Mouse (Mus musculus) liver, embryonic 16.5 days (tissue): ENCODE measurements around the gene Dck. TPM values are rescaled to one million over a fixed set of nuclear protein-coding genes. Genes with fewer than 3 reads are reported as not detected.

ENCODE experiments used
- ATAC-seq: fragments of 200-750 bp; cut with Nextera tagmentation; 2 replicates; pipeline ENCODE4 v1.8.0; 2017; ENCODE audit warnings: low read depth, mild to moderate bottlenecking, moderate number of reproducible peaks, moderate library complexity
- H3K27ac ChIP-seq: fragments of 300-500 bp; sonication (generic); 2 replicates; pipeline ENCODE4 v1.5.1; 2014; ENCODE audit warnings: mild to moderate bottlenecking, low read length
- H3K27me3 ChIP-seq: fragments of 300-500 bp; sonication (generic); 2 replicates; pipeline ENCODE4 v1.6.1; 2014; ENCODE audit warnings: low read depth, low read length, mixed read lengths; ENCODE audit not compliant: control insufficient read depth, insufficient read depth
- H3K36me3 ChIP-seq: fragments of 300-500 bp; sonication (generic); 2 replicates; pipeline ENCODE4 v1.6.1; 2014; ENCODE audit warnings: mild to moderate bottlenecking; ENCODE audit not compliant: control insufficient read depth, insufficient read depth
- H3K4me1 ChIP-seq: fragments of 300-500 bp; sonication (generic); 2 replicates; pipeline ENCODE4 v1.6.1; 2014; ENCODE audit warnings: low read depth, low read length, mixed read lengths; ENCODE audit not compliant: control insufficient read depth
- H3K4me2 ChIP-seq: fragments of 300-500 bp; sonication (generic); 2 replicates; pipeline ENCODE4 v1.6.1; 2014; ENCODE audit warnings: low read depth, low read length, mixed read lengths
- H3K4me3 ChIP-seq: fragments of 300-500 bp; sonication (generic); 2 replicates; pipeline ENCODE4 v1.5.1; 2014; ENCODE audit warnings: low read depth, mild to moderate bottlenecking, low read length
- H3K9ac ChIP-seq: fragments of 300-500 bp; sonication (generic); 2 replicates; pipeline ENCODE4 v1.6.1; 2014; ENCODE audit warnings: low read depth, low read length
- H3K9me3 ChIP-seq: fragments of 300-500 bp; sonication (generic); replicated peaks from 2 replicates; pipeline ENCODE4 v1.6.1; 2016; ENCODE audit warnings: low read length; ENCODE audit not compliant: control insufficient read depth
- WGBS: fragments of 180-500 bp; shearing (Covaris S2); extraction: QIAGEN DNeasy Blood & Tissue Kit; methylation state at CpG from one replicate; pipeline ENCODE4 v1.1.7; 2014; ENCODE audit not compliant: insufficient replicate concordance; 5-methylcytosine and 5-hydroxymethylcytosine counted together
- polyA plus RNA-seq: library from polyadenylated mRNA; unstranded; fragments of >200 nt; fragmentation: Nextera tagmentation; extraction: Ambion mirVana; gene quantifications from 2 replicates; pipeline ENCODE4 v1.2.1, GENCODE M21; 2015

Gene Dck
- 81.6 and 96.4 TPM in 2 replicates for polyA plus RNA-seq

DNA sequence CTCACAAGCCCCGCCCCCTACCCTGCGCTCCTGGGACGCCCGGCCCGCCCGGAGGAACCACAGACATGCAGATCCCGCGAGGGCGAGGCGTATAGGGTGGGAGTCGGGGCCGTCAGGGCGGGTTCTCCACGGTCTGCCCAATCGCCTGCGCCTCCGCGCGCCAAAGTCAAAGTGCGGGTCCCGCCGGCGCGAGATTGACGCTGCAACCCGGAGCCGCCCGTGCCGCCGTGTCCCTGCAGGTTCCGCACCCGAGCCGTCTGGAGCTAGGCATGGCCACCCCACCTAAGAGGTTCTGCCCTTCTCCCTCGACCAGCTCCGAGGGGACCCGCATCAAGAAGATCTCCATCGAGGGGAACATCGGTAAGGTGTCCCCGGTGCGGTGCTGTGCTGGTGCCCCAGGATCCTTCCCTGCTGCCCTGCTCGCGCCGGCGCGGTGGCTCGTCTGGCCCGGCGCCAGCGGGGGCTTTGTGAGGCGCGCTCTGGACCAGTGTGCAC lies at the start of gene Dck:
Dck (plus strand) TSS at position 10 of the 495 bp plus-strand sequence.
- Histone ChIP-seq H3K36me3 (peaks cover 9% of the 10 kb centered on the region), H3K9me3 (no peaks in the 10 kb centered on the region), H3K4me3 (peak within 1 kb of the TSS; percentile 99), H3K4me1 (peaks cover 34% of the 10 kb centered on the region), H3K27me3 (no peaks in the 10 kb centered on the region), H3K27ac (peak within 1 kb of the TSS; percentile 91), H3K9ac (peak within 1 kb of the TSS; percentile 93), H3K4me2 (peak within 1 kb of the TSS; percentile 78)
- ATAC-seq: peak; percentile 98
- under 1% methylated on average over 50 of the region's 51 CpGs for whole genome bisulfite sequencing

DNA sequence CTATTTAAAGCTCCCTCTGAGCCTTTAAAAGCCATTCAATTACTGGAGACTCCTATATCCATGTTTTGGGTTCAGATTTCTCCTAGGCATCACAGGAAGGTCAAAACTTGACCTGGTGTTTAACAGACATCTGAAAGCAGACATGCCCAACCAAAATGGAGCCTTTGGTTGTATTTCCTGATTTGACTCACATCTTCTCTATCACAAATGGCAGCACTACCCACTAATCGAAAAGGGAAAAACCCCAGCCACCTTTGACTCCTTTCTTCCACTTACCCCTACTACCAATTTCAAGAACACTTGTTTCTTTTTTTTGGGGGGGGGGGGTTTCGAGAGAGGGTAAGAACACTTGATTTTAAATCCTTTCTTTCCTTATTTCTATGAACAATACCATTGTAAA lies 47.8 kb upstream of the Dck start:
- 56% methylated on average over 2 of the region's 2 CpGs for WGBS
- peaks cover 9% of the 10 kb centered on the region for H3K4me1 ChIP-seq

GRCm38 (mm10) chr5:88720116-88721002 lies 44.4 kb upstream of the Dck start, which contains the start of gene Mob1b:
TSS of gene Mob1b (plus strand) at chr5:88720855.
- Histone ChIP-seq H3K4me3 (peak within 1 kb of the TSS; percentile 99), H3K27me3 (no peaks in the 10 kb centered on the region), H3K4me2 (peak within 1 kb of the TSS; percentile 89), H3K9me3 (no peaks in the 10 kb centered on the region), H3K9ac (peak within 1 kb of the TSS; percentile 98), H3K4me1 (peaks cover 37% of the 10 kb centered on the region), H3K27ac (peak within 1 kb of the TSS; percentile 97), H3K36me3 (no peaks in the 10 kb centered on the region)
- peak; percentile 87 for ATAC-seq
- WGBS: under 1% methylated on average over 43 of the region's 54 CpGs

More for the DNA sequence above, 47.8 kb upstream of the Dck start:
- no peak overlapping the region for H3K9ac ChIP-seq
- no peak overlapping the region for H3K4me3 ChIP-seq
- ATAC-seq: no peak
- no peaks in the 10 kb centered on the region for H3K36me3 ChIP-seq
- no peaks in the 10 kb centered on the region for H3K27me3 ChIP-seq
- no peaks in the 10 kb centered on the region for H3K9me3 ChIP-seq
- H3K27ac ChIP-seq: no peak overlapping the region
- H3K4me2 ChIP-seq: no peak overlapping the region

DNA sequence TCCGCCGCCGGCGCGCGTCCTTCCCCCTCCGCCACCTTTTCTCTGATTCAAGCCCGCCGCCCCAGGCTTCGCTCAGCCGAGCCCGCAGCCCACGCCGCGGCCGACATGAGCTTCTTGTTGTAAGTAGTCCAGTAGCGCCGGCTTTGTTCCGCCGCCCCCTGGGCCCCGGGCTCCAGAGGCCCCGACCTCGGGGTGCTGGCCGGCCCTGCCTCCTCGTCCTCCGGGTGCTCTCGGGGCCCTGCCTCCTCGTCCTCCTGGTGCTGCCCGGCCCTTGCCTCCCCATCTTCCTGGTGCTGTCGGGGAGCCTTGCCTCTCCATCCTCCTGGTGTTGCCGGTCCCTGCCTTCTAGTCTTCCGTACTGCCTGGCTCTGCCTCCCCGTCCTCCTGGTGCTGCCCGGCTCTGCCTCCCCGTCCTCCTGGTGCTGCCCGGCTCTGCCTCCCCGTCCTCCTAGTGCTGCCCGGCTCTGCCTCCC lies 43.8 kb upstream of the Dck start:
- Histone ChIP-seq H3K36me3 (peaks cover 3% of the 10 kb centered on the region; the same call in 1 of the 2 replicates), H3K27ac (peak overlapping the region; percentile 97), H3K27me3 (no peaks in the 10 kb centered on the region), H3K9me3 (no peaks in the 10 kb centered on the region), H3K4me2 (peak overlapping the region; percentile 82), H3K4me1 (peaks cover 42% of the 10 kb centered on the region), H3K9ac (peak overlapping the region; percentile 98), H3K4me3 (peak overlapping the region; percentile 99)
- ATAC-seq: peak; percentile 9
- WGBS: under 1% methylated on average over 36 of the region's 38 CpGs

DNA sequence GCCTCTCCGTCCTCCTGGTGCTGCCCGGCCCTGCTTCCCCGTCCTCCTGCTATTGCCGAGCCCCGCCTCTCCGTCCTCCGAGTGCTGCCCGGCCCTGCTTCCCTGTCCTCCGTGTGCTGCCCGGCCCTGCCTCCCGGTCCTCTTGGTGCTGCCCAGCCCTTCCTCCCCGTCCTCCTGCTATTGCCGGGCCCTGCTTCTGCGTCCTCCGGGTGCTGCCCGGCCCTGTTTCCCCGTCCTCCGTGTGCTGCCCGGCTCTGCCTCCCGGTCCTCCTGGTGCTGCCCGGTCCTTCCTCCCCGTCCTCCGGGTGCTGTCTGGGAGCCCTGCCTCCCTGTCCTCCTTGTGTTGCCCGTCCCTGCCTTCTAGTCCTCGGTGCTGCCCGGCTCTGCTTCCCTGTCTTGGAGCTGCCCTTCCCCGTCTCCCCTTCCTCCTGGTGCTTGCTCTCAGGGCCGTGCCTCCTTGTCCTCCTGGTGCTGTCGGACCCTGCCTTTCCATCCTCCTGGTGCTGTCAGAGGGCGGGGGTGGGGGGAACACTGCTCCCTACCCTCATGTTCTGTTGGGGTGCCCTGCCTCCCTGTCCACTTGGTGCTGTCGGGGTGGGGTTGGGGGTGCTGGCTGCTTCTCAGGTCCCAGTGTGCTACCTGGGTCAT lies 43.1 kb upstream of the Dck start:
- peak overlapping the region; percentile 97 for H3K27ac ChIP-seq
- no peaks in the 10 kb centered on the region for H3K27me3 ChIP-seq
- H3K4me2 ChIP-seq: peak overlapping the region; percentile 82
- no peaks in the 10 kb centered on the region for H3K9me3 ChIP-seq
- WGBS: under 1% methylated on average over 31 of the region's 31 CpGs
- peaks cover 43% of the 10 kb centered on the region for H3K4me1 ChIP-seq
- H3K4me3 ChIP-seq: peak overlapping the region; percentile 99
- ATAC-seq: peak; percentile 58
- peaks cover 3% of the 10 kb centered on the region; the same call in 1 of the 2 replicates for H3K36me3 ChIP-seq
- H3K9ac ChIP-seq: peak overlapping the region; percentile 98

- Histone ChIP-seq H3K4me3 (peak overlapping the region; percentile 99), H3K27me3 (no peaks in the 10 kb centered on the region), H3K4me1 (peaks cover 46% of the 10 kb centered on the region), H3K4me2 (peak overlapping the region; percentile 82), H3K27ac (peak overlapping the region; percentile 97), H3K36me3 (peaks cover 3% of the 10 kb centered on the region; the same call in 1 of the 2 replicates), H3K9ac (peak overlapping the region; percentile 98), H3K9me3 (no peaks in the 10 kb centered on the region)
- ATAC-seq: no peak
- 13% methylated on average over 4 of the region's 4 CpGs for whole genome bisulfite sequencing
These were observed 42.6 kb upstream of the Dck start for GRCm38 (mm10) chr5:88722213-88722600.

- Histone ChIP-seq H3K4me3 (peak overlapping the region; percentile 42), H3K27me3 (no peaks in the 10 kb centered on the region), H3K9ac (peak overlapping the region; percentile 98), H3K4me1 (peaks cover 52% of the 10 kb centered on the region), H3K36me3 (peaks cover 3% of the 10 kb centered on the region; the same call in 1 of the 2 replicates), H3K27ac (peak overlapping the region; percentile 97), H3K4me2 (peak overlapping the region; percentile 82), H3K9me3 (no peaks in the 10 kb centered on the region)
- peak; percentile 76 for ATAC-seq
- 16% methylated on average over 3 of the region's 3 CpGs for WGBS
These were observed 40.8 kb upstream of the Dck start for GRCm38 (mm10) chr5:88724030-88724429.

- 54% methylated on average over 3 of the region's 3 CpGs for WGBS
- H3K4me3 ChIP-seq: no peak overlapping the region
- H3K27ac ChIP-seq: no peak overlapping the region
- no peaks in the 10 kb centered on the region for H3K9me3 ChIP-seq
- no peaks in the 10 kb centered on the region for H3K27me3 ChIP-seq
- H3K4me2 ChIP-seq: 0 out of 2 replicates have a peak overlapping the region, but pooled peaks have one; percentile 6
- peaks cover 3% of the 10 kb centered on the region; the same call in 1 of the 2 replicates for H3K36me3 ChIP-seq
- H3K9ac ChIP-seq: no peak overlapping the region
- peaks cover 36% of the 10 kb centered on the region for H3K4me1 ChIP-seq
- no peak for ATAC-seq
These were observed 37.1 kb upstream of the Dck start for GRCm38 (mm10) chr5:88727593-88728144.
